11 mouse cellular contexts compared by ENCODE assay signal in genomic region chr1:62720727-62721705, GRCm38 (mm10). TPM values are rescaled to one million over a fixed set of nuclear protein-coding genes. Genes with fewer than 3 reads are reported as not detected.
A peak's percentile ranks its signal among the peaks of the same experiment; 100 is the strongest.
DNase-seq lines count a peak whose midpoint lies in the region; ATAC-seq and TF ChIP-seq lines count a peak whose summit lies in the region.
"Had no signal": no experiment of that assay in that cellular context is flagged by ENCODE, and none has a peak within 500 bp of the region (broad histone marks: within the 10 kb centered on the region; RNA-seq: fewer than 3 reads in every experiment).

No protein-coding gene starts in this region.

- intact Hi-C loops in left cerebral cortex, postnatal 10 days (cut with DNase I), result no loop called here

- ATAC-seq in heart, embryonic 16.5 days (replicated peaks; ENCODE audit: extremely low read depth, insufficient read depth, low FRiP score), result no peak
- no peak for ATAC-seq in hindbrain, embryonic 12.5 days (ENCODE audit: low FRiP score)

- 0 out of 2 replicates have a peak, but pooled peaks cover 4% of the 10 kb centered on the region for H3K9me3 ChIP-seq in heart, embryonic 16.5 days (replicated peaks; ENCODE audit: control insufficient read depth, low read length)
- no peaks in the 10 kb centered on the region for H3K9me3 ChIP-seq in hindbrain, embryonic 12.5 days (replicated peaks)

- peak overlapping the region; percentile 20; the same call in 1 of the 2 replicates for H3K27ac ChIP-seq in heart, embryonic 16.5 days (ENCODE audit: low read length)
- H3K27ac ChIP-seq in spleen, adult 2 months (ENCODE audit: insufficient read depth, low read length), result peak overlapping the region; percentile 82
- H3K27ac ChIP-seq in hindbrain, embryonic 12.5 days, result no peak overlapping the region
- H3K27ac ChIP-seq: liver, embryonic 14.5 days had no signal

- no peak overlapping the region for H3K9ac ChIP-seq in heart, embryonic 16.5 days (ENCODE audit: low read length)
- no peak overlapping the region for H3K9ac ChIP-seq in hindbrain, embryonic 12.5 days
- H3K9ac ChIP-seq: liver, embryonic 14.5 days had no signal

- H3K4me1 ChIP-seq in heart, embryonic 16.5 days (ENCODE audit: control insufficient read depth, insufficient read depth, low read length), result peaks cover 13% of the 10 kb centered on the region
- peaks cover 17% of the 10 kb centered on the region; the same call in 1 of the 2 replicates for H3K4me1 ChIP-seq in spleen, adult 2 months (ENCODE audit: control insufficient read depth, insufficient read depth, insufficient read length)
- peaks cover 26% of the 10 kb centered on the region for H3K4me1 ChIP-seq in hindbrain, embryonic 12.5 days

- no peaks in the 10 kb centered on the region for H3K27me3 ChIP-seq in heart, embryonic 16.5 days (ENCODE audit: control insufficient read depth, insufficient read depth, low read length)
- no peaks in the 10 kb centered on the region for H3K27me3 ChIP-seq in spleen, adult 2 months (ENCODE audit: control insufficient read depth, insufficient read depth, low read length)
- no peaks in the 10 kb centered on the region for H3K27me3 ChIP-seq in hindbrain, embryonic 12.5 days

- no peak for TF ChIP-seq POLR2A in spleen, adult 2 months (IDR thresholded peaks at IDR 0.05; ENCODE audit: low read depth, low read length)

- TF ChIP-seq CTCF in spleen, adult 2 months (IDR thresholded peaks at IDR 0.05; ENCODE audit: extremely low read depth, insufficient read depth, insufficient read length, insufficient replicate concordance), result no peak

- no peak for DNase-seq in heart, postnatal 4 days
- DNase-seq in spleen, adult 2 months (ENCODE audit: low read depth in 1 of 2, low spot score in 2 of 2), result peak in 1 of 2 experiments; percentile 29
- DNase-seq in spleen, postnatal 10 days (ENCODE audit: low spot score in 2 of 2), result no peak
- DNase-seq in kidney, postnatal 14 days, result peak; percentile 56
- DNase-seq in cerebellum, adult 11-12 months, result no peak
- DNase-seq in left cerebral cortex, postnatal 10 days (ENCODE audit: extremely low spot score in 1 of 2, low spot score in 2 of 2), result no peak
- DNase-seq: cerebellum, adult 9-11 months; retina, postnatal 1 day had no signal

- H3K4me3 ChIP-seq in heart, embryonic 16.5 days (ENCODE audit: low read length), result no peak overlapping the region
- H3K4me3 ChIP-seq in spleen, adult 2 months (ENCODE audit: extremely low read depth, insufficient read depth, insufficient read length), result no peak overlapping the region
- H3K4me3 ChIP-seq in hindbrain, embryonic 12.5 days, result no peak overlapping the region

- 74% methylated on average over 13 of the region's 13 CpGs for WGBS in heart, embryonic 16.5 days
- WGBS in spleen, adult 2 months, result 50% methylated on average over 13 of the region's 13 CpGs
- WGBS in hindbrain, embryonic 12.5 days, result 62% methylated on average over 13 of the region's 13 CpGs

- H3K4me2 ChIP-seq in heart, embryonic 16.5 days (ENCODE audit: low read depth, low read length), result no peak overlapping the region
- no peak overlapping the region for H3K4me2 ChIP-seq in hindbrain, embryonic 12.5 days (replicated peaks)

- no peaks in the 10 kb centered on the region for H3K36me3 ChIP-seq in heart, embryonic 16.5 days (ENCODE audit: control insufficient read depth, insufficient read depth)
- H3K36me3 ChIP-seq in spleen, adult 2 months (ENCODE audit: control insufficient read depth, insufficient read depth, low read length), result no peaks in the 10 kb centered on the region
- peaks cover 11% of the 10 kb centered on the region; the same call in 1 of the 2 replicates for H3K36me3 ChIP-seq in hindbrain, embryonic 12.5 days

RNA-seq across cellular contexts. Expression of gene Nrp2, which starts 17.9 kb away (rescaled TPM):
- 6.9 and 8.5 TPM in 2 replicates for polyA plus RNA-seq in heart, embryonic 16.5 days (2015; fragmentation: Nextera tagmentation; extraction: Ambion mirVana)
- total RNA-seq in heart, postnatal 4 days (2021), result 10 to 100 TPM; 44.7 to 50.9 TPM
- polyA plus RNA-seq in spleen, adult 2 months (2012; rRNA removed), result 6.1 and 6.5 TPM in 2 replicates
- polyA plus RNA-seq in hindbrain, embryonic 12.5 days (2016; fragmentation: Nextera tagmentation; extraction: Ambion mirVana), result 43.8 and 45.9 TPM in 2 replicates
- 10 to 100 TPM; 37.1 to 39.5 TPM for total RNA-seq in left cerebral cortex, postnatal 10 days (2021)
